Mouse (Mus musculus) neural tube, embryonic 12.5 days (tissue): ENCODE results near the gene Atp6v1a. TPM values are rescaled to one million over a fixed set of nuclear protein-coding genes. Genes with fewer than 3 reads are reported as not detected.

Source experiments
- ATAC-seq: fragments of 200-750 bp; cut with Nextera tagmentation; 2 replicates; pipeline ENCODE4 v1.8.0; 2017; ENCODE audit warnings: low read depth, mild to moderate bottlenecking, moderate TSS enrichment, moderate library complexity; ENCODE audit not compliant: low FRiP score
- H3K27ac ChIP-seq: fragments of 300-500 bp; sonication (generic); 2 replicates; pipeline ENCODE4 v1.5.1; 2016
- H3K27me3 ChIP-seq: fragments of 300-500 bp; sonication (generic); replicated peaks from 2 replicates; pipeline ENCODE4 v1.6.1; 2016; ENCODE audit warnings: mild to moderate bottlenecking
- H3K36me3 ChIP-seq: fragments of 300-500 bp; sonication (generic); 2 replicates; pipeline ENCODE4 v1.6.1; 2016; ENCODE audit warnings: mild to moderate bottlenecking
- H3K4me1 ChIP-seq: fragments of 300-500 bp; sonication (generic); 2 replicates; pipeline ENCODE4 v1.6.1; 2016
- H3K4me2 ChIP-seq: fragments of 300-500 bp; sonication (generic); replicated peaks from 2 replicates; pipeline ENCODE4 v1.6.1; 2016; ENCODE audit warnings: mild to moderate bottlenecking
- H3K4me3 ChIP-seq: fragments of 300-500 bp; sonication (generic); 2 replicates; pipeline ENCODE4 v1.5.1; 2016
- H3K9ac ChIP-seq: fragments of 300-500 bp; sonication (generic); 2 replicates; pipeline ENCODE4 v1.6.1; 2016; ENCODE audit warnings: mild to moderate bottlenecking
- H3K9me3 ChIP-seq: fragments of 300-500 bp; sonication (generic); 2 replicates; pipeline ENCODE4 v1.6.1; 2016; ENCODE audit warnings: mild to moderate bottlenecking
- WGBS: fragments of 180-500 bp; shearing (Covaris S2); methylation state at CpG from one replicate; pipeline ENCODE4 v1.1.7; 2016; 5-methylcytosine and 5-hydroxymethylcytosine counted together
- polyA plus RNA-seq: library from polyadenylated mRNA; unstranded; fragments of >200 nt; fragmentation: Nextera tagmentation; extraction: Ambion mirVana; gene quantifications from 2 replicates; pipeline ENCODE4 v1.2.1, GENCODE M21; 2016

Gene Atp6v1a
- polyA plus RNA-seq, 1 experiment from 2014 or later: 72.1 TPM

- H3K9ac ChIP-seq: no peak overlapping the region
- H3K9me3 ChIP-seq: no peaks in the 10 kb centered on the region
- ATAC-seq: no peak
- H3K27me3 ChIP-seq: no peaks in the 10 kb centered on the region
- H3K4me3 ChIP-seq: no peak overlapping the region
- no peak overlapping the region for H3K27ac ChIP-seq
- no peak overlapping the region for H3K4me2 ChIP-seq
- no peaks in the 10 kb centered on the region for H3K4me1 ChIP-seq
- no peaks in the 10 kb centered on the region for H3K36me3 ChIP-seq
- 90% methylated on average over 6 of the region's 6 CpGs for WGBS
Measured at GRCm38 (mm10) chr16:44052390-44052789, 87.1 kb downstream of the Atp6v1a start.

GRCm38 (mm10) chr16:44050139-44050538 lies 89.4 kb downstream of the Atp6v1a start:
- no peak overlapping the region for H3K9ac ChIP-seq
- no peak overlapping the region for H3K27ac ChIP-seq
- ATAC-seq: no peak
- no peaks in the 10 kb centered on the region for H3K27me3 ChIP-seq
- H3K4me1 ChIP-seq: no peaks in the 10 kb centered on the region
- 78% methylated on average over 5 of the region's 5 CpGs for WGBS
- H3K4me3 ChIP-seq: no peak overlapping the region
- H3K36me3 ChIP-seq: no peaks in the 10 kb centered on the region
- H3K4me2 ChIP-seq: no peak overlapping the region
- H3K9me3 ChIP-seq: no peaks in the 10 kb centered on the region

DNA sequence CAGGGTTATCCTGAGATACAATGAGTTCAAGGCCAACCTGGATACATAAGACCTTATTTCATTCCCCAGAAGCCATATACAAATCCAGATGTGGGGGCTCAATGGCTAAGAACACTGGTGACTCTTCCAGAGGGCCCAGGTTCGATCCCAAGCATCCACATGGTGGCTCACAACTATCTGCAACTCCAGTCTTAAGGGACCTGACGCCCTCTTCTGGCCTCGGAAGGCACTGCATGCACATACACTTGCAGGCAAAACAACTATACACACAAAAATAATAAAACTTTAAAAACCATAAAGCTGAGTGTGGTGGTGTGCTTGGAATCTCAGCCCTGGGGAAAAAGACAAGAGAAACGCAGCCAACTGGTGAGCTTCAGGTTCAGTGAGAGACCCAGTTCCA lies 100.4 kb downstream of the Atp6v1a start:
- H3K36me3 ChIP-seq: no peaks in the 10 kb centered on the region
- H3K4me1 ChIP-seq: no peaks in the 10 kb centered on the region
- no peak overlapping the region for H3K9ac ChIP-seq
- H3K27ac ChIP-seq: no peak overlapping the region
- WGBS: 82% methylated on average over 4 of the region's 4 CpGs
- H3K9me3 ChIP-seq: no peaks in the 10 kb centered on the region
- no peaks in the 10 kb centered on the region for H3K27me3 ChIP-seq
- ATAC-seq: no peak
- H3K4me2 ChIP-seq: no peak overlapping the region
- H3K4me3 ChIP-seq: no peak overlapping the region

Other genes with a start within 250 kb of the Atp6v1a start
- 11.3 and 14.1 TPM in 2 replicates for gene Ccdc191, start 249.9 kb downstream of the Atp6v1a start, polyA plus RNA-seq
- 24.8 and 25.8 TPM in 2 replicates for gene Qtrt2, start 212.9 kb downstream of the Atp6v1a start, polyA plus RNA-seq
- gene Zdhhc23, start 159.9 kb downstream of the Atp6v1a start, polyA plus RNA-seq: 0.64 and 0.91 TPM in 2 replicates
- 2.0 and 3.4 TPM in 2 replicates for gene Gramd1c, start 76.4 kb downstream of the Atp6v1a start, polyA plus RNA-seq
- gene Naa50, start 125 bp upstream of the Atp6v1a start, polyA plus RNA-seq: 83.2 and 86.0 TPM in 2 replicates
- 3.3 and 3.7 TPM in 2 replicates for gene Usf3, start 33.5 kb upstream of the Atp6v1a start, polyA plus RNA-seq
- 0.51 and 1.1 TPM in 2 replicates for gene Sidt1, start 193.5 kb upstream of the Atp6v1a start, polyA plus RNA-seq
- 16.8 and 27.6 TPM in 2 replicates for gene Spice1, start 207.4 kb upstream of the Atp6v1a start, polyA plus RNA-seq